Mouse (Mus musculus): ENCODE data around the gene Gpr37l1. TPM values are rescaled to one million over a fixed set of nuclear protein-coding genes. Genes with fewer than 3 reads are reported as not detected.

Gpr37l1 gene
- polyA plus RNA-seq (2015; fragmentation: Illumina TruSeq; extraction: RNeasy Lipid Tissue Mini Kit (QIAGEN cat#74804); ENCODE audit: low read depth, low replicate concordance) = 220 TPM

DNA sequence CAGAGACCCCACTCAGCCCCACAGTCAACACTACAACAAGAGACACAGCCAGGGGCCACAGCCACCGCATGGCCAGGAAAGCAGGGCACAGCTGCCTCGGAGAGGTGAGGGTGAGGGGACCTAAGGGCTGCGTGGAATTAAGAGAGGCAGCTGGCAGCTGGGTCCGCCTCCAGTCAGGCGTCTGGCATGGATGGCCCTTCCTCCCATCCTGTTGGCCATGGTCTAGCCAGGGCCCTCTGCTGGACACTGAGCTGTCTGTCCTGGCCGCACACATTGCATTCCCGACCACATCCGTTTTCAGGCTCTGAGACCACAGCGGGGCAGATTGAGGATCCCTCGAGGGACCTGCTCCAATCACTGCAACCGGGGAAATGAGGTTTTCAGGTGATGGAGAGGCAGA, at the start of gene Gpr37l1:
Gene Gpr37l1, minus strand, starts transcription at position 247 of the 400 bp plus-strand sequence.

GRCm38 (mm10) chr1:135146077-135146945, 21.2 kb downstream of the Gpr37l1 start, which contains the start of gene Arl8a:
Gene Arl8a, plus strand, starts transcription at chr1:135146824.

DNA sequence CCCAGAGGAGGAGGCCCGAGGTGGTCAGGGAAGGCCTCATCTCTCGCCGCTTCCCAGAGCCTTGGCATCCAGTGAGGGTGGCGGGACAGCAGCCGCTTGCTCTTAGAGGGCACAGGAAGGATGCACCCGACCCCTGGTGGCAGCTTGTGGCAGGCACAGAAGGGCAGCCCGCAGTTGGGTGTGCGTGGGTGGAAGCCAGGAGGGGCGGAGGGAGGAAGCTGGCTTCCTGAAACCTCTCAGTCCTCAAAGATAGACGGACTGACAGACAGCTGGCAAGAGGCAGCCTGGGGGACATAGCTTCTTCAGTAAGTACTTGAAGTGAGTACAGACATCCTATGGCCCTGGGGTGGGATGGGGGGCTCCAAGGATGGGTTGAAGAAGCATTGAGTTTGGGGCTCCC, 35.0 kb downstream of the Gpr37l1 start, which contains the start of gene Ptpn7:
Gene Ptpn7, plus strand, starts transcription at position 228 of the 400 bp plus-strand sequence.

Other genes starting within 250 kb of the Gpr37l1 start
- 34.2 TPM for gene Ppp1r12b, start 211.7 kb downstream of the Gpr37l1 start, polyA plus RNA-seq (2015; fragmentation: Illumina TruSeq; extraction: RNeasy Lipid Tissue Mini Kit (QIAGEN cat#74804); ENCODE audit: low read depth, low replicate concordance)
- gene Ube2t, start 205.1 kb downstream of the Gpr37l1 start, polyA plus RNA-seq (2015; fragmentation: Illumina TruSeq; extraction: RNeasy Lipid Tissue Mini Kit (QIAGEN cat#74804); ENCODE audit: low read depth, low replicate concordance) = 2.3 TPM
- gene Lgr6, start 62.4 kb downstream of the Gpr37l1 start, polyA plus RNA-seq (2015; fragmentation: Illumina TruSeq; extraction: RNeasy Lipid Tissue Mini Kit (QIAGEN cat#74804); ENCODE audit: low read depth, low replicate concordance) = 2.0 TPM
- 1.2 TPM for gene Ptpn7, start 35.0 kb downstream of the Gpr37l1 start, polyA plus RNA-seq (2015; fragmentation: Illumina TruSeq; extraction: RNeasy Lipid Tissue Mini Kit (QIAGEN cat#74804); ENCODE audit: low read depth, low replicate concordance)
- gene Arl8a, start 20.9 kb downstream of the Gpr37l1 start, polyA plus RNA-seq (2015; fragmentation: Illumina TruSeq; extraction: RNeasy Lipid Tissue Mini Kit (QIAGEN cat#74804); ENCODE audit: low read depth, low replicate concordance) = 205 TPM
- not detected for gene Elf3, start 90.9 kb upstream of the Gpr37l1 start, polyA plus RNA-seq (2015; fragmentation: Illumina TruSeq; extraction: RNeasy Lipid Tissue Mini Kit (QIAGEN cat#74804); ENCODE audit: low read depth, low replicate concordance)
- 46.0 TPM for gene Rnpep, start 116.4 kb upstream of the Gpr37l1 start, polyA plus RNA-seq (2015; fragmentation: Illumina TruSeq; extraction: RNeasy Lipid Tissue Mini Kit (QIAGEN cat#74804); ENCODE audit: low read depth, low replicate concordance)
- 167 TPM for gene Timm17a, start 146.1 kb upstream of the Gpr37l1 start, polyA plus RNA-seq (2015; fragmentation: Illumina TruSeq; extraction: RNeasy Lipid Tissue Mini Kit (QIAGEN cat#74804); ENCODE audit: low read depth, low replicate concordance)
- gene Lmod1, start 157.1 kb upstream of the Gpr37l1 start, polyA plus RNA-seq (2015; fragmentation: Illumina TruSeq; extraction: RNeasy Lipid Tissue Mini Kit (QIAGEN cat#74804); ENCODE audit: low read depth, low replicate concordance) = 1.1 TPM
- gene Shisa4, start 207.6 kb upstream of the Gpr37l1 start, polyA plus RNA-seq (2015; fragmentation: Illumina TruSeq; extraction: RNeasy Lipid Tissue Mini Kit (QIAGEN cat#74804); ENCODE audit: low read depth, low replicate concordance) = 174 TPM